Mouse (Mus musculus): ENCODE measurements at regions not wholly inside any gene's neighbourhood (a gene's known extent, or its start where the extent isn't known, plus 50 kb on each side); places are given as distances from the start of the nearest gene placed in this dataset.

DNA sequence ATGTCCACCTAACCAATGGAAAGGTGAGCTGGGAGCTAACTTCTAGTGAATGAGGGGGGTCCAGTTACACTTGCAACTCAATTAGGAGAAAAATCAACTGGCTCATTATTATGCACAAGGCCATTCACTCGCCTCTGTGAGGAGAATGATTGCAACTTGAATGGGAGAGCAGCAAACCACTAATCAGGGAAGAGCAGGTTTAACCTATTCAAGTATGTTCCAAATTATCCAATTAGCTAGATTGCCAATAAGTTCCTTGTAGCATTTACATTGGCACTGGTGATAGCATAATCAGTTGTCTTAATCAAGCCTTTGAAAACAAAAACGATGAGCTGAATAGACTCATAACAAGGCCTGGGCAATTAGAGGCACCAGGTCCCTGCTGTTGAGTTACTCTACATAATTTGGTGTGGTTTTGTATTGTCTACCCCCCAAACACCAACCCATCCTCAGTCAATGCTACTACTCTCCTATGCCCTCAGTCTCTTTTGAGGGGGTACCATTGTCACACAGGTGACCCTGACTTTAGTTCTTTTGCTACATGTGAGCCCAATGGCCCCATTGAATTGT is 217.6 kb upstream of the Etaa1 start:
- Histone ChIP-seq H3K4me2 (replicated peaks) (no peak overlapping the region), H3K4me1 (no peaks in the 10 kb centered on the region), H3K9me3 (no peaks in the 10 kb centered on the region), H3K27ac (no peak overlapping the region), H3K36me3 (no peaks in the 10 kb centered on the region), H3K27me3 (replicated peaks) (no peaks in the 10 kb centered on the region), H3K4me3 (no peak overlapping the region), H3K9ac (no peak overlapping the region)
- 50% methylated on average over 2 of the region's 2 CpGs for WGBS
- ATAC-seq (ENCODE audit: low FRiP score, low read depth), result no peak

DNA sequence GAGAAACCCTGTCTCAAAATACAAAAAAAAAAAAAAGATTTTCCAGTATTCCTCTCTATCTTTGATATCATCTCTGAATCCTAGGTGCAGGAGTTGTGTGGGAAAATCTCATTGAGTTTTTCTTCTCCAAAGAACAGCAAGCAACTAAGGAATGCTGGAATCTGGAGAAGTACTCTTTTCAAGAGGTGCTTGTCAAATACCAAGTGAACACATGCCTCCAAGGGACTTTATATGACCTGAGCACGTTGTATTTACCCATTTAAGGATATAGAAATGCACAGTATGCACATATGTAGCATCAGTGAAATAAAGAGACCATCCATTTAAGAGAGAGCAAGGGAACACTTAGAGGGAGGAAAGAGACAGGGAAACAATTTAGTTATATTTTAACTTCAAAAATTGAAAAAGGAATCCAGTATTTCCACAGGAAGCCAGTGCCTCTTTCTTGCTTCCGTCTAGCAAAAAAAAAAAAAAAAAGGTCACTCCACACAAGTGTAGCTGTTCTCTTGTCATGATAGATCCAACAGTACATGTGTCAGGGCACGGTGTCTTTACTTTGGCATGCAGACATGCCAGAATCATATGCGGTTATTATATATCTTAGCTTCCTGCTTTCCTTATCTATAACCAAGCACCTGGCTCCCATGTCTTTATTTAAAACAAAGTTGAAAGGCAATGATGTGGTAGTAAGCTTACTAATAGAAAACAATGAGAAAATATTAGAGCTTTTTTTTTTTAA is 212.1 kb upstream of the Etaa1 start:
- ATAC-seq (ENCODE audit: low FRiP score, low read depth), result no peak
- no peak overlapping the region for H3K4me3 ChIP-seq

DNA sequence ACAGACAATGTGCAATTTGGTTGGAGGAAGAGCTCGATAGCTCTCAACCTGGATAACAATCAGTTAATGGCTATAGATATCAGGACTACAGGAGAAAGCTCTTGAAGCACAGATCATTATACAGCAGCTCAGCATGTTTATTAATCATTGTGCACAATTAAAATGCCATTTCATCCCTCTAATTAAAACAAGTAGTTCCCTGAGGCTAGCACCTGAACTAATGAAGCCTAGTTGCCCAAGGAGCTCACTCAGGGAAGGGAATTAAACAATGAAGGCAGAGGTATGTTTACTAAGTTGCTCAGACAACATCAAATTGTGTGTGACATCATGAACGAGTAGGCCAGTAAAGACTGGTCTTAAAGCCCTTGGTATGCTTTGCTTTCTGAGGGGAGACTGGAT is 210.3 kb upstream of the Etaa1 start:
- WGBS, result 71% methylated on average over 2 of the region's 2 CpGs
- Histone ChIP-seq H3K4me3 (no peak overlapping the region), H3K9me3 (no peaks in the 10 kb centered on the region), H3K27me3 (replicated peaks) (no peaks in the 10 kb centered on the region), H3K4me1 (no peaks in the 10 kb centered on the region), H3K4me2 (replicated peaks) (no peak overlapping the region), H3K27ac (no peak overlapping the region), H3K9ac (no peak overlapping the region), H3K36me3 (no peaks in the 10 kb centered on the region)
- no peak for ATAC-seq (ENCODE audit: low FRiP score, low read depth)

More for the DNA sequence above, 212.1 kb upstream of the Etaa1 start:
- no peaks in the 10 kb centered on the region for H3K36me3 ChIP-seq
- no peaks in the 10 kb centered on the region for H3K4me1 ChIP-seq
- no peaks in the 10 kb centered on the region for H3K9me3 ChIP-seq
- no peak overlapping the region for H3K4me2 ChIP-seq (replicated peaks)
- 82% methylated on average over 4 of the region's 4 CpGs for WGBS
- no peaks in the 10 kb centered on the region for H3K27me3 ChIP-seq (replicated peaks)
- no peak overlapping the region for H3K27ac ChIP-seq
- no peak overlapping the region for H3K9ac ChIP-seq

DNA sequence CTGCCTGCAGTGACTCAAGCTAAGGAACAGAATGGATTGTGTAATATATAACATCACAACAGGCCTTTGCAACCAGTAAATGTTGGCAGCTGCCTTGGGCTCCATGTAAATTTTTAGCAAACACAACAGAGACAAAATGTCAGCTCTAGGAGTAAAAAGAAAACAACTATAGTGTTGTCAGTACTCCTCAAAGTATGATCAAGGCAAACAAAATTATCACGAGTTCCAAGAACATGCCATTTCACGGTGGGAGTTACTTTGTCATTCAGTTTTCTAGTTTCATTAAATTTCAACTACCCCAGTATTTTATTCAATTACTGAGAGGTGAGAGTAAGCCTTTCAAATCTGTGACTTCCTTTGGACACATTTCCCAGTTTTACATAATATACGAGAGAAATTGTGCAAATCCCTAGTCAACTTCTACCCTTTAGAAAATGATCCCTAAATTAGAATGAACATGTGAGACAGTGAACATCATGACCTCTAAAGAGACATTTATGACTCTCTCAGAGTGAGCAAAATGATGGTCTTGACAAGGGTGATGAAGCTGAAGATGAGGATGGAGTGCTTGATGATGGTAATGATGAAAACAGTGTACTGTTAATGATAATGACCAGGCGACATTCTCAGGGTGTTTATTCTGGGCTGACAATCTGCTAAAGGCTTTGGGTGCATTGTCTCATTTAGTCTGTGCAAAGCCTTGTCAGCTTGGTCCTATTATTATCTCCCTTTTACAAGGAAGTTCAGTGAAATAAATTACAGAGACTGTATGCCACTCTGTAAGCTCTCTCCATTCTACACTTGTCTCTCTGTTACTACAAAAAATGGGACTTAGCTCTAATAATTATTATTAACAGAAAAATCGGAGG is 209.7 kb upstream of the Etaa1 start:
- H3K27ac ChIP-seq, result no peak overlapping the region
- no peak overlapping the region for H3K4me3 ChIP-seq
- H3K4me2 ChIP-seq (replicated peaks), result no peak overlapping the region
- ATAC-seq (ENCODE audit: low FRiP score, low read depth), result no peak
- H3K9me3 ChIP-seq, result no peaks in the 10 kb centered on the region
- no peaks in the 10 kb centered on the region for H3K36me3 ChIP-seq
- no peaks in the 10 kb centered on the region for H3K27me3 ChIP-seq (replicated peaks)
- WGBS, result 83% methylated on average over 5 of the region's 5 CpGs
- H3K4me1 ChIP-seq, result no peaks in the 10 kb centered on the region
- H3K9ac ChIP-seq, result no peak overlapping the region

DNA sequence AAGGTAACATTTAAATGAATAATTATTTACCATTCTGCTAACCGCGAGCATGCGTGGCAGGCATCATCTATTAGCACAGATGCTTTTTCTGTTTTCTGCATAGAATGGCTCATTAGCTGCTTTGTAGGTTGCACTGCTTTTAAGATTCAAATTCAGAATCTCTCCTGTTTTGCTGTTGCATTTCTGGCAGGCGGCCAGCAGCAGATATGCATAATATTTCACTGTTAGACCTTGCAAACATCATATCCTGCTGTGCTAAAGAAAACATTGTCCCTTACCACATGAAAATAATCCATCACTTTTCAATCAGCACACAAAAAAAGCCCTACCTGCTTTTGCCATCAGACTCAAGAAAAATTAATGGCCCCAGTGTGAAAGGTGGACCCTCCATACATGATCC is 202.8 kb upstream of the Etaa1 start:
- Histone ChIP-seq H3K4me1 (peaks cover 4% of the 10 kb centered on the region; the same call in 1 of the 2 replicates), H3K4me3 (no peak overlapping the region), H3K27ac (no peak overlapping the region), H3K4me2 (replicated peaks) (no peak overlapping the region), H3K36me3 (no peaks in the 10 kb centered on the region), H3K9ac (no peak overlapping the region), H3K9me3 (no peaks in the 10 kb centered on the region), H3K27me3 (replicated peaks) (no peaks in the 10 kb centered on the region)
- no peak for ATAC-seq (ENCODE audit: low FRiP score, low read depth)
- WGBS, result 51% methylated on average over 4 of the region's 4 CpGs

DNA sequence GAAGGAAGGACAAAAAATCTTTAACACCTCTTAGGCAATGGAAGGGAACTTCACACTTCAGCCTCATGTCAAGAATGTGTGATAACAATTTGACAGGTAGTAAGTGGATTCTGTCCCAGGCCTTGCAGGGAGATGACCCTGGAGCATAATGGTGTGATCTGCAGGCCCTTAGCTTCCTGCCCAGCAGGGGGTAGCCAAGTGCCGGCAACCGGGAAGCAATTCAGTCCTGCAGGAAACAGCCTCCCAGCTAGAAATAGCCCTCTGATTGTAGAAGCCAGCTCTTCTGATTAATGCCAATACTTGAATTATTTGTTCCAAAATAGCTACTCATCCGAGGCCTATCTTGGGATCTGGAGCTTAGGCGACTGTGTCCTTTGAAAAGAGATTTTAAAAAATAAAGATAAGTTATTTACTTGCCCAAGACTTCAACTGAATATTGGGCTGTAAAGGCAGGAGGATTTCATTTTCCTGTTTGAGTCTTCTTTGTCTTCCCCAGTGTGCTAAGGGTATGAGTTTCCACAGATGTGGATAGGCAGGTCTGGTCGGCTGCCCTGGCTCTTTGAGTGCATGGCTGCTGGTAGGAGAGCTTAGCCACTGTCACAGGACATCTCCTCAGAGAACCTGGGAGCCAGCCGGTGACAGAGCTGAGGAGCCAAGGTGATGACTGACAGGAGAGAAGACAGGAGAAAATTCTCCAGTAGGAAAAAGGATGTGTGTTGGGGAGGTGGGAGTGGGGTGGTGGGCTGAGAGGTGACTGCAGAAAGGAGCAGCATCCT is 198.3 kb upstream of the Etaa1 start:
- no peaks in the 10 kb centered on the region for H3K36me3 ChIP-seq
- no peaks in the 10 kb centered on the region for H3K9me3 ChIP-seq
- H3K27me3 ChIP-seq (replicated peaks), result no peaks in the 10 kb centered on the region
- H3K4me1 ChIP-seq, result peaks cover 4% of the 10 kb centered on the region; the same call in 1 of the 2 replicates
- H3K9ac ChIP-seq, result no peak overlapping the region
- 18% methylated on average over 6 of the region's 6 CpGs for WGBS
- H3K4me2 ChIP-seq (replicated peaks), result no peak overlapping the region
- ATAC-seq (ENCODE audit: low FRiP score, low read depth), result peak; percentile 78; the same call in 1 of the 2 replicates
- H3K4me3 ChIP-seq, result no peak overlapping the region
- no peak overlapping the region for H3K27ac ChIP-seq

DNA sequence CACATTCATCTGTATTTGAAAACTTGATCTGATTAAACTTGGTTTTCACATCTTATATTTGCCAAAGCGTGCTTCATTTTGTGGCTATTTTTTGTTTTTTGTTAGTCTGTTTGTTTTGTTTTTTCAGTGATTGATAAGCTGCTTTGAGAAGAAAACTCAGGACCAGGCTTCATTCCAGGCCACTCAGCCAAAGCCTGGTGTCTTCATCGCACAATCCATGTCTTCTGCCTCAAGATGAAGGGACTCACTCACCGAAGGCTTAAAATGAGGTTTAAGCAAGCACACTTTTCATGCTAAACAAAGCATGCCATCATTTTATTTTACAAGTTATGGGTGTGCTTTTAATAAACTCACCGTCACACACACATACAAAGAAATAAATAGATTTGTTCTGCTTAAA is 197.7 kb upstream of the Etaa1 start:
- Histone ChIP-seq H3K4me1 (no peaks in the 10 kb centered on the region; the same call in 1 of the 2 replicates), H3K36me3 (no peaks in the 10 kb centered on the region), H3K4me3 (no peak overlapping the region), H3K27me3 (replicated peaks) (no peaks in the 10 kb centered on the region), H3K27ac (no peak overlapping the region), H3K9me3 (no peaks in the 10 kb centered on the region), H3K4me2 (replicated peaks) (no peak overlapping the region), H3K9ac (no peak overlapping the region)
- 64% methylated on average over 4 of the region's 4 CpGs for WGBS
- no peak for ATAC-seq (ENCODE audit: low FRiP score, low read depth)

DNA sequence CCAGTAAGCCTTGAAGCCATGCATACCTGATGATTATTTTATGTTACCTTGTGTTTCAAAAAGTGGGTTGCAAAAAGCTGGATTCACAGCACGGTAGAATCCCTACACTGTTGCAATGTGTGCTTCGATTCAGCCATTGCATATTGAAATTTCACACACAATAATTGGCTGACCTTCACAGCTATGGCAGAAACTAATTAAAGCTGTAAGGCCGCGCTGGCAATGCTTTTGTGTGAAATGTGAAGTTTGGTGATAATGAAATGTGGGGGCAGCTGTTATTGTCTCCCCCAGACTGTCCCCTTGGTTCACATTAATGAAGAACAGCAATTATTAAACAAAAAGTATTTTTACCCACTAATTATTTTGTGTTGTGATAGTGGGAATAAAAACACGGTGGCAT is 173.8 kb upstream of the Etaa1 start:
- H3K27ac ChIP-seq, result no peak overlapping the region
- H3K36me3 ChIP-seq, result no peaks in the 10 kb centered on the region
- H3K4me2 ChIP-seq (replicated peaks), result no peak overlapping the region
- WGBS, result 61% methylated on average over 5 of the region's 5 CpGs
- no peaks in the 10 kb centered on the region for H3K9me3 ChIP-seq
- no peaks in the 10 kb centered on the region for H3K27me3 ChIP-seq (replicated peaks)
- H3K4me3 ChIP-seq, result no peak overlapping the region
- ATAC-seq (ENCODE audit: low FRiP score, low read depth), result no peak
- H3K9ac ChIP-seq, result no peak overlapping the region
- H3K4me1 ChIP-seq, result no peaks in the 10 kb centered on the region

DNA sequence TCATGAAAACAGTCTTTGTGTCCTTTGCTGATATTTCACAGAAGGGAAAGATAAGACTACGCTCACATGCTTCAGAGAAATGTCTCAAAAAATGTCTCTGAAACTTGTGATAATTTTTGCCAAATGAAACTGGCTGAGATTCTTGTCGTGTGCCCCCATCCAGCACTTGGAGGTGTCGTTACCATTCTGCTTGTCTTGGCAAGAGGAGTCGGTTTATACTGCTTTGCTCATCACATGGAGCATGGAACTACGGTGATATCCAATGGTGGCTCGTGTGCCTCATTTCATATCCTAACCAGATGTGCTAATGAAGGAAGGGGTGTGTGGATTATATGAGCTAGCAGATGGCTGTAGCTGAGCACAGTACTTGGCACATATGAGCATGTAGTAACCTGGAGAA is 169.4 kb upstream of the Etaa1 start:
- Histone ChIP-seq H3K27me3 (replicated peaks) (no peaks in the 10 kb centered on the region), H3K36me3 (no peaks in the 10 kb centered on the region), H3K4me1 (no peaks in the 10 kb centered on the region), H3K4me3 (no peak overlapping the region), H3K9ac (no peak overlapping the region), H3K27ac (no peak overlapping the region), H3K9me3 (no peaks in the 10 kb centered on the region), H3K4me2 (replicated peaks) (no peak overlapping the region)
- 94% methylated on average over 6 of the region's 6 CpGs for WGBS
- ATAC-seq (ENCODE audit: low FRiP score, low read depth), result no peak

DNA sequence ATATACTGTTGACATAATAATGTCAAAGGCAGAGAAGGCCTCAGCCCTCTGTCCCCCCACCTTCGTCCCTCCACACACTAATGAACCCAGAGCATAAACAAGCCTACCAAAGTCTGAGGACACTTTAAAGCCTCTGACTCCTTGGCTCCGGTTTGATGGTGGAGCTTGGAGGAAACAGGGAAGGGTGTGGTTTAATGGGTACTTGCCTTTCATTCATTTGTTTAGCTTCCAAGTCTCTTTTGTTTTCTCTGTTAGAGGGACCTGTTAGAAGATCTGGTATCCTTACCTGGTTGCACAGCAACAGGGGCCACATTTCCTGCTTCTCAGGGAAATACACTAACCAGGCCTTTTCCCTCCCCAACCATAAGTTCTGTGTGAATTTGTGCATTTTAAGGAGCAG is 168.9 kb upstream of the Etaa1 start:
- H3K4me3 ChIP-seq, result no peak overlapping the region
- no peaks in the 10 kb centered on the region for H3K4me1 ChIP-seq
- H3K4me2 ChIP-seq (replicated peaks), result no peak overlapping the region
- H3K27me3 ChIP-seq (replicated peaks), result no peaks in the 10 kb centered on the region
- 62% methylated on average over 2 of the region's 2 CpGs for WGBS
- no peak overlapping the region for H3K9ac ChIP-seq
- no peaks in the 10 kb centered on the region for H3K36me3 ChIP-seq
- ATAC-seq (ENCODE audit: low FRiP score, low read depth), result no peak
- H3K27ac ChIP-seq, result no peak overlapping the region
- H3K9me3 ChIP-seq, result no peaks in the 10 kb centered on the region

DNA sequence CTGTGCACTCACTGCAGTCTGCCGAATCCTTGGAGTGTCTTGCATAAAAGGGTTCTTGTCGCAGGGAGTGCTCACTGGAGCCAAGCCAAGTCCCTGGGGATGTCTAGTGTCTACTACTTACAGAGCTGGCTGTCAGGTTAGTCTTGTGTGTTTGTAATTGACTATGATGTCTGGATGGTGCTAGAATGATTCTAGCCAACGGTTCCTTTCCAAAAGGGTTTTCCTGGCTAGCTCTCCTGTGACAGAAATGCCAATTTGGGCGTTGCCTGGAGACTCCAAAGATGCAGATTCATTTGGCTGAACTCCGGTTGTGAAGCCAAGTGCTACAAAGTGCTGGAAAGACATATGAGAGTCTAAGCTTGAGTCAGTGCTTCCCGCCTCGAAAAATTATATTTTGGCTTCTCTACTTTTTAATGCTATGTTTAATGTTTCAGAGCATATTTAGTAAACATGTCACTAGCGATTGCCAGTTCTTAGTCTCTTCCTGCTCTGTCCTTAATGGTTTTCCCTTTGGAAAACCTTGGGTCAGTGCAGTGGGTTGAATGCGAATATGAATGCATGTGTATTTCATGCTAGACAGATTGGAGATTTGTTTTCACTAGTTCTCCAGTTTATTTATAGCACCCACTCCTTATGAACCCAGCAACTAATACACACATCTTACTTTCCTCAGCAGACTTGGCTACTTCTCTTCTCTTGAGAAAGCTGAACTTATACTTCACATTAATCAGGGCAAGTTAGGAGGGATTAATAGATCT is 162.2 kb upstream of the Etaa1 start:
- Histone ChIP-seq H3K27me3 (replicated peaks) (no peaks in the 10 kb centered on the region), H3K4me3 (no peak overlapping the region), H3K4me2 (replicated peaks) (no peak overlapping the region), H3K9me3 (no peaks in the 10 kb centered on the region), H3K36me3 (no peaks in the 10 kb centered on the region), H3K27ac (no peak overlapping the region), H3K9ac (no peak overlapping the region), H3K4me1 (no peaks in the 10 kb centered on the region)
- no peak for ATAC-seq (ENCODE audit: low FRiP score, low read depth)
- WGBS, result 82% methylated on average over 9 of the region's 9 CpGs

All from neural tube, embryonic 12.5 days (tissue).